Mouse (Mus musculus) liver, embryonic 18 days (tissue): ENCODE results near the gene Ankrd42. TPM values are rescaled to one million over a fixed set of nuclear protein-coding genes. Genes with fewer than 3 reads are reported as not detected.

Experiments used
- polyA plus RNA-seq: library from polyadenylated mRNA; depleted of rRNA; stranded (reverse); fragments of >200 nt; gene quantifications from 2 replicates; pipeline ENCODE4 v1.2.3, GENCODE M21; 2012; rRNA removed

Gene Ankrd42
- 0.24 and 0.38 TPM in 2 replicates for polyA plus RNA-seq

GRCm38 (mm10) chr7:92637021-92637625, at the start of gene Ankrd42:
TSS of gene Ankrd42 (minus strand) at chr7:92637142.

DNA sequence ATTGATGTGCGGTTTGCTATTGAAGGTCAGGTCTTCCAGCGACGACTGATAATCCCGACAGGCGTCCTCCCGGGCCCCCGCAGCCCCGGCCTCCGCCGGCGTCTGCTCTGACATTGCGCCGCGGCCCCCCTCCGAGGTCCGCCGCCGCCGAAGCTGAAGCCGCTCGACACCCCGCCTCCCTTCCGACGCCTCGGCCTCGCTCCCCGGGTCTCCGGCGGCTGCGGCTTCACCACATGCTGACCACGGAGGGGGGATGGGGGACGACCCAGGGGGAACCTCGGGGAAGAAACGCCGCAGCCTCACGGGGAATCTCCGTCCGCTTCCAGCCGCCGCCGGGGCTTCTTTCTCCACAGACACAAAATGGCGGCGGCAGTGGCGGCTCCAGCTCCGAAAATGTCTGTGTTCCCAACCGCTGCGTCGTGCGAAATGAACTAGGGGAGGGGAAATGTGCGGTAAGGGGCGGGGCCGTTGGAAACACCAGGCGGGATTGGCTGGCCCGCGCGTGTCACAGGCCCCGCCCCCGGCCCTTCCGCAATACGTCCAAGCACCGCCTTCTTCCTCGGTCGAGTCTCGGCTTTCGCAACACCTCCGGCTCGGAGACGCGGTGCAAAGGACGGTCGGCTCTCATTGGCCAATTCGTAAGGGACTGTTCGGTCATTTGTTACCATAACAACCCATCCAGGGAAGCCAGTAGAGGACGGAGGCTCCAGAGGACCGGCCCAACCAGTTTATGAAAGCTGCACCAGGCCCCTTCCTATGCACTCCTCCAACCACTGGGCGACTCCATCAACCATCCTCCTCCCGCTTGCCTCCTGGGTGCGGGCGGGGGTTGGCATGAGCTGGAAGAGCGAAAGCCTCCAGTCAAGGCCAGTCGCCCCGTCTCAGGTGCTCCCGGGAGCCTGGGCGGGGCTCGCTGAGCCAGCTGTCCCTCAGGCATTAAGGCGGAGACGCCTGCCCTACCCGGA, 32.8 kb upstream of the Ankrd42 start, which contains the start of gene Pcf11:
Gene Pcf11, minus strand, starts transcription at position 428 of the 965 bp plus-strand sequence.

GRCm38 (mm10) chr7:92560986-92561876, 75.7 kb downstream of the Ankrd42 start, which contains the start of gene Ccdc90b:
TSS of gene Ccdc90b (plus strand) at chr7:92561149.

Other genes starting within 250 kb of the Ankrd42 start
- gene Ccdc90b, start 76.0 kb downstream of the Ankrd42 start, polyA plus RNA-seq = 7.3 and 8.3 TPM in 2 replicates
- gene Pcf11, start 32.8 kb upstream of the Ankrd42 start, polyA plus RNA-seq = 12.1 and 13.7 TPM in 2 replicates
- 7.0 and 7.2 TPM in 2 replicates for gene Rab30, start 104.5 kb upstream of the Ankrd42 start, polyA plus RNA-seq
- 1.9 TPM in 2 replicates for gene Ddias, start 237.1 kb upstream of the Ankrd42 start, polyA plus RNA-seq
- gene Prcp, start 237.3 kb upstream of the Ankrd42 start, polyA plus RNA-seq = 11.2 and 12.2 TPM in 2 replicates